Mouse (Mus musculus) natural killer cell, adult 2 months (primary cell): Measurements from ENCODE around the gene Tfip11.

ENCODE experiments used
- DNase-seq, 2 experiments: peaks; one replicate each; pipeline ENCODE4 v3.0.0; 2022; ENCODE audit warnings: low spot score in 2 of 2

The Tfip11 gene

DNA sequence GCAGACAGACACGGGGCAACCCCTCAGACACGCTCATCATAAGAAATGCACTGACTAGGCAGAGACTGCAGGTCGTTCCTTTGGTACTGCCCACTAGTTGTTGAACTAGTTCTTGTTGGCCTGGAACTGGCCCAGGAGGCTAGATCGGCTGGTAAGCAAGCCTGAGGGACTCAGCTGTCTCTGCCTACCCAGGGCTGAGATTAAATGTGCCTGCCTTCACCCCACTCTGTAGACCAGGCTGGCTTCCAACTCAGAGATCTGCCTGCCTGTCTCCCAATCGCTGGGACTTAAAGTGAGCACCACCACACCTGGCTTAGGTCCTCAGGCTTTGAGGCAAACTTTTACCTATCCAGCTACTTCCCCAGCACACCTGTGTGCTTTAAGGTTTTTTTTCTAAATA lies 5.8 kb upstream of the Tfip11 start:
- DNase-seq, result no peak

DNA sequence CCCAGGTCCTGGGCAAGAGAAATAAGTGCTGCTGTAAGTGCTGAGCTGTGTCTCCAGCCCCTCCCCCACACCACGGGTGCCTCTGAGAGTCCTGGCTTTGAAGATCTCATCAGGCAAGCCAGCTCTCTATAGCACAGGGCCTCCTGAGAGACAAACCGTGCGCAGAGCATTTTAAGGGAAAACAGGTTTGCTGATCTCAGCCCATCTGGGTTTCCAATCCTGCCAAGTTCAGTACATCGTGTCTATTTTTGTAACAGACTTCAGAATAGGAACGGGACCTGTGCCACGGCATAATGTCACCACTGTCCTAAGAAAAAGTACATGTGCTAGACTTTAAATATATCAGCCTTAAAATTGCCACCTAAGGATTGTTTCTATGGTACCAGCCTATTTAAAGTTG lies 5.2 kb upstream of the Tfip11 start:
- DNase-seq, result no peak

DNA sequence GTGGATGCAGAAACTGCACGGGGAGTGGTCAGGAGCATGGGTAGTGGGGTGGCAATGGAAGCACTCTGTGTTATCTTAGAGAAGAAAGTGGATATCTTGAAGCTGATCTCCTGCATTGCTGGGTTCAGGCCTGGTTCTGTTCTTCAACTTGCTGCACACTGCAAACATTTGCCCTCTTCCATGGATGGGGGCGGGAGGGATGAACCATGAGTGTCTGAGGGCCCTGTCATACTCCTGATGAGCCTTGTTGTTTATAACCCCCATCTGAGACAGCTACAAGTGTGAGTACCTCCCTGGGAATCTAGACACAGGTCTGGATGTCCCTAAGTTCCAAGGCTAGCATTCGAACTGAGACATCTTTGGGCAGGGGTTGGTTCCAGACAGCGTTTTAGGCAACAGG lies 4.8 kb upstream of the Tfip11 start:
- DNase-seq, result no peak

DNA sequence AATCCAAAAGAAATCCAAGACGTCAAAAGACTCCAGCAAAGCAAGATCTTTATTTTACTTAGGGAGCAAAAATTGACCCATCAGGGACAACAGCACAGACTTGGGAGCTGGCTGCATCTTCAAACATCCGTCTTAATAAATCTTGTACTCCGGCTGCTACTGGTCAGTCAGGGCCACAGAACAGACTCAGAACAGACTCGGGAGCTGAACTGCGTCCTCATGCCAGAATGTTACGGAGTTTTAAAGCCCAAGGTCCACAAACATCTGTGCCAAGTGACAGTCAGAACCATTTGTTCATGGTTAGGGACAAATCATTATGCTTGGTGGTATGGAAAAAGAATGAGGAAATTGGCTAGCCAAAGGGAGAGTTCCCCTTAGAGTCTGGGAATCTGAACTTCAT lies 2.9 kb upstream of the Tfip11 start:
- DNase-seq, result no peak

DNA sequence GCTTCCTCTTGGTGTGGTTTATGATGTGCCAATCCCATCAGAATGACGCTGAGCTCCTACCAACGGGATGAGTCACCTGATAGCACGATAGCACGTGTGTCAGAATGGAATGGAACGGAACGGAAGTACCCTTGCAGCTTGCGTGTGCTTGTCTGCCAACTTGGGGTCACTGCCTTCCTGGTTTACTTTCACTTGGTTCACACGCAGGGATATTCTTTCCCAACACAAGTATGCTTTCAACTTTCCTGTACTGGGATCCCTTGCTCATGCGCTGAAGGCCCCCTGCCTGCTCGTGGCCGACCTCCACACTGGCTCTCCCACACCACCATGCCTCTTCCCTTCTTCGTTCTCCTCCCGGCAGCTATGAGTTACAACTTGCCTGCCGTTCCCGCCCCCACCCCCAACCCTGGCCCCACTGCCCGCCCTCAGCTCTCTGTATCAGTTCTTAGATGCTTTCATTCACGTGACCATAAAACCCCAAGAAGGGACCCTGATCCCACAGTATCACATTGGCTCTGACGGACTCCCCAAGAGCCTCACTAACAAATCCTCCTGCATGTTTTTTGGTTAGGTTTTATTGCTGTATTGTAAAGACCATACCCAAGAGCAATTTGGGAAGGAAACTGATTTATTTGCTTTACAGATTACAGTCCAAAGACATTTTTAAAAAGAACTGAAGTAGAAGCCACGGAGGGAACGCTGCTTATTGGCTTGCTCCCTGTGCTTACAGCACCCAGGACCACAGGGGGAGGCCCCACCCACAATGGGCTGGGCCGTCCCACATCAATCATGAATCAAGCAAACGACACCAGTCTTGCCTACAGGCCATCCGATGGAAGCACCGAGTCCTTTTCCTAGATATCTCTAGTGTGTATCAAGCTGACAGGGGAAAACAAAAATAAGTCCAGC lies 1.3 kb upstream of the Tfip11 start:
- peak; percentile 67 to 73 for DNase-seq

DNA sequence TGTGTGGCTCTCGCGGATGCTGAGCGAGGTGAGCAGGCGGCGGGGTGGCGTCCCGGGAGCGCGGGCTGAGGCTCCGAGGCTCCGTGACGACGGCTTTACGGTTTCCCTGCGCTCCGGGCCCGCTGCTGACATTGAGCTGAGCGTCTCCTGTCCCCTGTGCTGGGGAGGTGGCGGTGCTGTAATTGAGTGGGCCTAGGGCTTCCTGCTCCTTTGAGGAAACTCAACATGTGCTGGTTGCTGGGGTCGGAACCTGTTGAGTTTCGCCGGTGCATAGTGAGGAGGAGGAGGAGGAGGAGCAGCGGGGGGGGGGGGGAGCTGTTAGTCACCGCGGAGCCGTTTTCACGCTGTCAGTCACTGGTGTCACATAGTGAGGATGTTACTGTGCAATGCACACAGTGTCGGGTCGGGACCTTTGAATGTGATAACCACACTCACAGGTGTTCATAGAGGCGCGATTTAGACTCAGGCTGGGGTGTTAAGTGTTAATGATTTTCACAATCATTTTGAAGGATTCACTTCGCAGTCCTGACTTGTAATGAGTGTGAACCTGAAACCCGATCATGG lies 370 bp downstream of the Tfip11 start:
- peak in 1 of 2 experiments; percentile 47 for DNase-seq

DNA sequence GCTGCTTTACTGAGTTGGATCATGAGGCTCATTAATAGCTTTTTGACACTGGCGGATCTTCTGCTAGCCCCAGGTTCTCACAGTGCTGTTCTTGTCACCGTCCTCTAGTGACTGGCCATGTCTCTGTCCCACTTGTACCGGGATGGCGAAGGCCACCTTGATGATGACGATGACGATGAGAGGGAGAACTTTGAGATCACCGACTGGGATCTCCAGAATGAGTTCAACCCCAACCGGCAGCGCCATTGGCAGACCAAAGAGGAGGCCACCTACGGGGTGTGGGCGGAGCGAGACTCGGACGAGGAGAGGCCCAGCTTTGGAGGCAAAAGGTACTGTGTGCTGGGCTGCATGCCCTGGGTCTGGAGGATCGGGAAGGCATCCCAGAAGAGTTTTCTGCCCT lies 1.7 kb downstream of the Tfip11 start:
- DNase-seq, result no peak

DNA sequence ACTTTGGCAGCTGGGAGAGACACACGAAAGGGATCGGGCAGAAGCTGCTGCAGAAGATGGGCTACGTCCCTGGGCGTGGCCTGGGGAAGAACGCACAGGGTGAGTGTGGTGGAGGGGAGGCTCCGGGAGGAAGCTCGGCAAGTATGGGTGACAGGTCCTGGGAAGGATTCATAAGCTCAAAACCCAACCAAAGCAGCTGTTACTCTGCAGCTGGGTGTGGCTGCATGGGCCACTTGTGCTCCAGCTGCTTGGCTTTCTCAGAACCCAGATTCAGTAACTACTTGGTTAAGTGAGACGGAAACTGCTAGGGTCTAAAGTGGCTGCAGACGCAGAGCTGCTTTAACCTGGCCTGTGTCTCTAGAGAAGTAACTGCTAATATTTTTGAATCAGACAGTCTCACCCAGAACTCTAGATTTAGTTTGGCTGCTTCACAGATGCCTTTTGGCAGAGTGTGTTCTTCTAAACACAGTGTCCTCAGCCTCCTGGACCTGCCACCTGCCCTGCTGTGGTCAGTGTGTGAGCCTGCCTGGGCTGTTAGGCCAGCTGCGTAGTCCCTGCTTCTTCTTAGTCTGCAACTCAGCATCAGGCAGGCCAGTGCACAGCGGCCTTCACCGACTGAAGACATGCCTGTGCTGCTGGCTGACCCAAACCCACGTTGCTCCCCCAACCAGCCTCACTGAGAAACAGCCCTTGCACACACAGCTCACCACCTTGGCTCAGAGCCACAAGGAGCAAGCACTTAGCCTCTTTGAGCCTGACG lies 3.8 kb downstream of the Tfip11 start:
- no peak for DNase-seq

DNA sequence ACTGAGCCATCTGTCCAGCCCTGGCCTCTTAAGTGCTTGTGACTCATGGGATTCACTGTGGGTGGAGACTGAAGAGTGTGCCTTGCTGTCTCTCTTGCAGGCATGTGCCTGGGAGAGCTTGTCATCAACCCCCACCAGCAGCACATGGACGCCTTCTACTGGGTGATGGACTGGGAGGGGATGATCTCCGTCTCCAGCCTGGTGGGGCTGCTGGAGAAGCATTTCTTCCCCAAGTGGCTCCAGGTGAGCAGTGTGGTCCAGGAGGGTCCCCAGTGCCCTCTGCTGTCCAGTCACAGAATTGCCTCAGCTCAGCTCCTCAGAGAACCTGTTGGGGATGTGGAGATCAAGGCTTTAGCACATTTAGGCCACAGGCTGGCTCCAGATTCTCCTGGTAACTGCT lies 9.3 kb downstream of the Tfip11 start:
- peak; percentile 53 to 62 for DNase-seq

DNA sequence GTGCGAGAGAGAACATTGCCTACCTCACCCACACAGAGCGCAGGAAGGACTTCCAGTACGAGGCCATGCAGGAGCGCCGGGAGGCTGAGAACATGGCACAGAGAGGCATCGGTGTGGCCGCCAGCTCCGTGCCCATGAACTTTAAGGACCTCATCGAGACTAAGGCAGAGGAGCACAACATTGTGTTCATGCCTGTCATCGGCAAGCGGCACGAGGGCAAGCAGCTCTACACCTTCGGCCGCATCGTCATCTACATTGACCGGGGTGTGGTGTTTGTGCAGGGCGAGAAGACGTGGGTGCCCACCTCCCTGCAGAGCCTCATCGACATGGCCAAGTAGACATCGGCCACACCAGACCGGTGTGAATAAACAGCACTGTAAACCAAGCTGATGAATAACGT lies 10.8 kb downstream of the Tfip11 start:
- DNase-seq, result no peak

DNA sequence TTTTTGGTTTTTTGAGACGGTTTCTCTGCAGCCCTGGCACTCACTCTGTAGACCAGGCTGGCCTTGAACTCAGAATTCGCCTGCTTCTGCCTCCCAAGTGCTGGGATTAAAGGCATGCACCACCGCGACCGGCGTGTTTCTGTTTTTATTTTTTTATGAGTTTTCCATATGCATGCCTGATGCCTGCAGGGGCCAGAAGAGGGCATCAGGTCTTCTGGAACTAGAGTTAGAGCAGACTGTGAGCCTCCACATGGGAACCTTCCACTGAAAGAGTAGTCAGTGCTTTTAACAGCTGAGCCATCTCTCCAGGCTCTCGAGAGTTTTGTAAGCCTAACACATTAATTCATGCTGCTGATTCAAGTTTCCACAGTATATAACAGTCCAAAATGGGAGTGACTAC lies 13.1 kb downstream of the Tfip11 start:
- no peak for DNase-seq

DNA sequence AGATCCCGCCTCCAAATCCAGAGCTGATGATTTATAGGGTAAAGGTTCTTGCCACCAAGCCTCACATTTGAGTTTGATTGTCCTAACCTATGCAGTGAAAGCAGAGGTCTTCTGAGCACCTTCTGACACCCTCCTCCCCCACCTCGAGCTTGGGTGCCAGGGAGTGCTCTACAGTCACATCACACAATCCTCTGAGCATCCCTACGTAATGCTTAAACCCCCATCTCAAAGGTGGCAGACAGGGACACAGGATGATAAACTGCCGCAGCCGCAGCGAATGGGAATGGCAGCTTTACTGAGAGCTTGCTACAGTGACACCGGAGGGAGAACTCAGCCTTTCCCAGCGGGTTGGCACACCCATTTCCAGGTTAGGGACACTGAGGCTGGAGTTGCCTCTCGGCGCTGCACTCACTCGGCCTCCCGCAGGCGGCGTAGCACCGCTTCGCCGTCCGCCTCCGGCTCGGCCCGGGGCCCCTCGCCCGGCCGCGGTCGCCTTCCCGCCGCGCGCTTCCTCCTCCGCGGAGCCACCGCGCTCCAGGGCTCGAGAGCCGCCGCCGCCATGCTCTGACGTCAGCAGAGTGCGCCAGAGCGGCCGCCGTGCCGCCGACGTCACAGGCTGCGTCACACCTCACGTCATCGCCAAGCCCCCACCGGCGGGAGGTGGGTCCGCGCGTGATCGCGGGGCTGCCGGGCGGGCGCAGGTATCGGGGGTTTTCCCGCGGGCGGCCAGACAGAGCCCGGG lies 16.5 kb downstream of the Tfip11 start, which contains the start of the genes Srrd and Hps4:
Srrd (minus strand) TSS at position 578 of the 742 bp plus-strand sequence.
Hps4 (plus strand) TSS at position 621 of the 742 bp plus-strand sequence.
- DNase-seq, result peak; percentile 92 to 93

DNA sequence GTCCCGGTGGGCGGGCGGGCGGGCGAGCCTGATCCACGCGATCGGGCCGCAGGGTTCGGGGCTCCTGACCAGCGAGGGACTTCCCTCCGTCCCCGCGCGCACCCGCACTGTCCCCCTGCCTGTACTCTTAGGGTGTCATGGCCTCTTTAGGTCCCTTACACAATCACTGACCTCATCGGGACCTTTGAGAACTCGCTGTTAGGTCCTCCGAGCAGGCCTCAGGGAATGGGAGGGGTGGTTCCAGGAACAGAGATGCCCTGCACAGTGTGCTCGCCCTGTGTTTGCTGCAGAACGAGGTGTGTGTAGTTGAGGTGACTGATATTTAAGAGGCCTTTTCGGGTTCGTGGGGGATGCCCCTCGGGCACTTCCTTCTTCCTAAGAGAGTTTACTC lies 17.0 kb downstream of the Tfip11 start:
- no peak for DNase-seq

DNA sequence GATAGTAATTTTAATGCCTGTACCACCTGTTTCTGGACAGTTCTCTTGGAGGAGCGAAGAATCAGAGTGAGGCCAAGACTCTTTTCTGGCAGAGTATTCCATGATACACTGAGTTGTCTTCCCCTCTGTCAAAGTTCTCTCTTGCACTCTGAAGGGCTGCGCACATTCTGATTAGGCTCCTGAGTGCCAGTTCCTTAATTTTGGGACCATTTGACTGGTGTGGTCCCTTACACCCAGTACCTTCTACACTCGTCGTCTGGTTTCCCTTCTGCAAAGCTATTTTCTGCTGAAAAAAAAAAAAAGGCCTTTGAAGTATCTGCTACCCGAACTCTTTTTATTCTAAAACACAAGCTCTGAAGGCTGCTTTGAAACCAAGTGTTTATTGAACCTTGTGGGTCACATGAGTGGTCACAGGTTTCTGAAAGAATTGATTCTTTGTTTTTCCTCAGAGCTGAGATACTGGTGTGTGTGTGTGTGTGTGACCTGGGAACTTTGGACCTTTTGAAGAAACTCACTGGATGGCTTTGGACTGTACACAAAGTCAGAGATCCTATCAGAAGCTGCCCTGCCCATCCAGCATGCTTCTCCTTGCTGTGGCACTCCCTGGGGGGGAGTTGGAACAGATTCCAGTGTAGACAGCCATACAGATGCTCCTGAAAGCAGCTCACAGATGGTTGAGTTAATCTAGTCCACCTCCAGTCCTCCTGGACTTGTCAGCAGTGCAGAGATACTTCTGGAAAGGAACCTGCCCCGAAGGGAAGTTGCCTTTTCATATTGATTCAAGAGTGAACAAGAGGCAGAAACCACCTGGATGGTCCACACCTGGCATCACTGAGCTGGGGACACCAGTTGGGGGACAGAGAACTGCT lies 18.2 kb downstream of the Tfip11 start:
- no peak for DNase-seq

DNA sequence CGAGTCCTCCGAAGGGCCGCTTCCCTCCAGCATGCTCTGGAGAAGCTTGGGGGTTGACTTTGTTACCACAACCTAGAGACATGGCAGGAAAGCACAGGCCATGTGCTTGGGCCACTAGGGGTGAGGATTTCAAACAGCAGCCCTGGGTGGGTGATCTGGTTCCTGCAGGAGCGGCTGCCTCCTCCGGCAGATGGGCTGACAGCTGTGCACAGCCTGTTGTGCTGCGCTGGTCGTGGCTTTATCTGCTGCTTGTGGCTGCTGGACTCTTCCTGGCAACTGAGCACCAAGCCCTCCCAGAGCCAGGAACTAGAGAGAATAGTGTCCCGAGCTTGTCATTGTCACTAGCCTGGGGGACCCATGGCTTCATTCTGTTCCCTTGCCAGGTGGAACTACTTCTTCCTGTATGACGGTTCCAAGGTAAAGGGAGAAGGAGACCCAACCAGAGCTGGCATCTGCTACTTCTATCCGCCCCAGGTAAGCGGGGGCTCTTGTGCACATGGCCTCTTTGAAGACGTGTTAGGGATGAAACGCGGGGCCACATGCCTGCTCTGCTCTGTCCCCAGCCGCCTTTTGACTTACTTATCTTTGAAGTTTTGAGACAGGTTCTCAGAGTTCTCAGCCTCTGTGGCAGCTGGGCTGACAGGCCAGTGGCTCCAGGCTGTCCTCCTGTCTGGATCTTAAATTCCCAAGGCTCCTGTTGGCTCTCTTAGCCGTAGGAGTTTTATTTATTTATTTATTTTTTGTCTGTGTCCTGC lies 20.2 kb downstream of the Tfip11 start:
- no peak for DNase-seq

DNA sequence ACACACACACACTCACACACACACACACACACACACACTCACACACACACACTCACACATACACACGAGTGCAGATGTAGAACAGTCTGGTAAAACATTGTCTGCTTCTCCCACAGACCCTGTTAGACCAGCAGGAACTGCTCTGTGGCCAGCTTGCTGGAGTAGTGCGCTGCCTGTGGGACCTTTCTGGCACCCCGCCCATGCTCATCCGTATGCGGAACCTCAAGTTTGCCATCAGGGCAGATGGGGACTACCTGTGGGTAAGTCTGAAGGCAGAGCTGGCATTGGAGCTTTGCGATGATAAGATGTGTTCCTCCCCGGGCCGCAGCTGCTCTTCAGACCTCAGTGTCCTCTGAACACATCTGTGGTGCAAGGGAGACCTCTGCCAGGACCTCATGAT lies 23.0 kb downstream of the Tfip11 start:
- DNase-seq, result no peak

DNA sequence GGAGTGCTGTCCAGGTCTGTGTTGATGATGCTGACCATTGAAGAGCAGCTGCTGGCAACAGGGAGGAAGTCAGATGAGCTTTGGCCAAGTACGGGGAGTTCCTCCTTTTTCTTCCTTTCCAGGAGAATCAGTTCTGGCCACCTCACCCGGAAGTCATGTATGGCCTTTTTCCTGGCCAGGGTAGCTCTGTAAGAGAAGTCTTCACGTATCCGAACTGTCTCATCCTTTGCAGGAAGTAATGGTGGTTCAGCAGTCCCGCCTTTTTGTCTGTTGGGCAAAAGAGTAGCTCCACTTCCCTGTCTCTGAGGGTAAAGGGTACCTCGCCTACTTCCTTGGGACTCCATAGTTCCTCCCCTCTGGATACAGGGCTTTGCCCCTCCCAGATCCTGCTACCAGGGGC lies 29.3 kb downstream of the Tfip11 start:
- DNase-seq, result no peak

DNA sequence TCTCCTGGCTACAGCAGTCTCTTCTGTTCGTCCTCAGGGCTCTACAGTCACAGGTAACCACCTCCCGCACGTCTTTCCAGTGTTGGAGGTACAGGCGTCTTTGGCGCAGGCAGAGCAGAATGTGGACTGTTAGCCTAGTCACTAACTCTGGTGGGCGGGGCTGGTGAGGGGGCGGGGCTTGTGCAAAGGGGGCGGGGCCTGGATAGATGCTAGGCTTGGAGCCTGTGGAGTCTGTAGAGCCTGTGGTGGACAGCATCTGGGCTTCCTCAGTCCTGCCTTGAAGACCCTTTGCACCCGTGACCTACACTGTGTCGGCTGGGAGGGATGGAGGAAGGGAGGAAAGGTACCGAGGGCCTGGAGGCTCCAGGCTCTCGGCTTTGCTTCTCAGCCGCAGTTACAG lies 29.8 kb downstream of the Tfip11 start, which contains the start of gene Gm6583:
Gm6583 (minus strand) TSS at position 124 of the 400 bp plus-strand sequence.
- DNase-seq, result no peak

DNA sequence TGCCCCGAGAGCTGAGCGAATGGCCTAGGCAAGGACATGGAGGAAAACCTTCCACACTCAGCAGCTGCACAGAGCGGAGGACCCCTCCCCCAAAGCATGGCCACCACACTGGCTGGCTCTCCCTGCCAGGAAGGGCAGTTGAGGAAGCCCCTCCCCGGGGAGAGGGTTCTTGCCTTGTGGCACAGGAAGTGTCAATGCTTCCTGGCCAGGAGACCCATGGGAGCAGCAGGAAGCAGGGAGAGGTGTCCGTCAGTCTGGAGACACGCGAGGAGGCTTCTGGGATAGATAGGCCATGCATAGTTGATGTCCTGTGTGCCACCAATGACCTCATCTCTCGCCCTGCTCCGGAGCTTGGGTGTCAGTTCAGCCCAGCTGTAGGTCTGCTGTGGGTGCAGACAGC lies 30.2 kb downstream of the Tfip11 start:
- no peak for DNase-seq

DNA sequence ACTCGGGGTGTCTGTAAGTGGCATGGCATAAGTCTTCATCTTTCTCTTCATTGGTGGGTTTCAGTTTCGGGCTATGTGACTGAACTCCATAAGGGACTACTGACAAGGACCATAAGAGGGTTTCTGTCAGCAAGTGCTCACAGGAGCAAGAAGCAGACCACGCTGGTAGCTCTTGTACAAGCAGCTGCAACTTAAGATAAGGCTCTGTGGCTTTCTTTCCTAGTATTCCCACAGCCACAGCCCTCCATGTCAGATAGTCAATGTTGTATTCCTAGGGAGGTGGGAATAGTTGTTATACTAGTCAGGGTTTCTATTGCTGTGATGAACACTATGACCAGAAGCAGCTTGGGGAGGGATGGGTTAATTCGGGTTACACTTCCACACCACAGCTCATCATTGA lies 33.4 kb downstream of the Tfip11 start:
- no peak for DNase-seq
